Mouse (Mus musculus) neutrophil, adult 5-6 weeks (primary cell): Measurements from ENCODE around the gene Trim54. TPM values are rescaled to one million over a fixed set of nuclear protein-coding genes. Genes with fewer than 3 reads are reported as not detected.
A peak's percentile ranks its signal among the peaks of the same experiment; 100 is the strongest.

Source experiments
- ATAC-seq: fragments of 151-379, 151-347 bp; 2 replicates; pipeline ENCODE4 v1.8.0; 2017; ENCODE audit warnings: mild to moderate bottlenecking, moderate TSS enrichment; ENCODE audit not compliant: insufficient number of reproducible peaks, poor library complexity, low FRiP score, severe bottlenecking; ENCODE audit errors: extremely low read depth
- total RNA-seq: library from RNA; stranded (forward); fragments of 200-1000 nt; gene quantifications from 2 replicates; pipeline ENCODE4 v1.2.3, GENCODE M21; 2017

Trim54 gene
- total RNA-seq, 1 experiment from 2014 or later, result not detected

DNA sequence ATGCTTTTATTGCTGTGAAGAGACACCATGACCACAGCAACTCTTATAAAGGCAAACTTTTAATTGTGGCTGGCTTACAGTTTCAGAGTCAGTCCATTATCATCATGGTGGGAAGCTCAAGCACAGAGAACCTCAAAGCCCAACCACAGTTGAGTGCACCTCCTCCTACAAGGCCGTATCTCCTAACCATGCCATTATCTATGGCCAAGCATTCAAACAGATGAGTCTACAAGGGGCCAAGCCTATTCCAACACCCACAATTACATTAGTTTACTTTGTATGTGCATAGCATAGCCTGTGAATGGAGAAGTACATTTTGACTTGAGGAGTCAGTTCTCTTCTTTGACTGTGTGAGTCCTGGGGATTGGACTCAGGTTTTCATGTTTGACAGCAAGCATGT is 48.4 kb downstream of the Trim54 start:
- no peak for ATAC-seq

DNA sequence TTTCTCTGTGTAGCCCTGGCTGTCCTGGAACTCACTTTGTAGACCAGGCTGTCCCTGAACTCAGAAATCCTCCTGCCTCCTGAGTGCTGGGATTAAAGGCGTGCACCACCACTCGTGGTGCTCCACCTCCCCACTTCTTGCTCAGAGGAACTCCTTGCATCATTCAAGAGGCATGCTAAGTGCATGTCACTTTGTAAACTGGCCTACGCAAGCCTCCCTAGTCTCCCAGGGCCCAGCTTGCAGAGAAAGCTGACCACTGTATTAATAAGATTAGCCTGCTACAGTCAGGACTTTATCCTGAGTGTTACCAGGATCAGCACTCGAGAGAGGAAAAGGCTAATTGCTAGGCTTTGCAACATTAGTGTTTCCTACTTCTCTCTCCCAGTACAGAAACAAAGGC is 52.1 kb downstream of the Trim54 start:
- no peak for ATAC-seq

DNA sequence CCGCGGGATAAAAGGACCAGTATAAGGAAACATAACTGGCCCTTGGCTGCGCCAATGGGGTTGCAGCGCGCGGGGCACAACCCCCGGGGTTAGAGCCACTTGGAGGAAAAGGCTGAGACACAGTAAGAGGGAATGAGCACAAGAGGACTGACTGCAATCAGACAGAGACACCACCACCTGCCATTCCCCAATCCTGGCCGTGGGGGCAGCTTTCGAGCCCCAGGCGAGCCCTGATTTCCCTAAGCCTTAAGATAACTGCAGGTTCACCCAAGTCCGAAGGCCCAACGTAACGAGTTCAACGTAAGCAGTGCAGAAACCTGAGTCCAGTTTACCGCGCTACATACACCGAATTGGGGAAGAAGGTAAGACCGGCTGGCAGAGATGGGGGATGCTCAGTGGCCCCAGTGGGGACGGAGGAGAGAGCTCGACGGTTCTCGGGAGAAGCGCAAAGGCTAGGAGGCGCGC is 62.8 kb downstream of the Trim54 start:
- ATAC-seq, result no peak; the same call in 1 of the 2 replicates

DNA sequence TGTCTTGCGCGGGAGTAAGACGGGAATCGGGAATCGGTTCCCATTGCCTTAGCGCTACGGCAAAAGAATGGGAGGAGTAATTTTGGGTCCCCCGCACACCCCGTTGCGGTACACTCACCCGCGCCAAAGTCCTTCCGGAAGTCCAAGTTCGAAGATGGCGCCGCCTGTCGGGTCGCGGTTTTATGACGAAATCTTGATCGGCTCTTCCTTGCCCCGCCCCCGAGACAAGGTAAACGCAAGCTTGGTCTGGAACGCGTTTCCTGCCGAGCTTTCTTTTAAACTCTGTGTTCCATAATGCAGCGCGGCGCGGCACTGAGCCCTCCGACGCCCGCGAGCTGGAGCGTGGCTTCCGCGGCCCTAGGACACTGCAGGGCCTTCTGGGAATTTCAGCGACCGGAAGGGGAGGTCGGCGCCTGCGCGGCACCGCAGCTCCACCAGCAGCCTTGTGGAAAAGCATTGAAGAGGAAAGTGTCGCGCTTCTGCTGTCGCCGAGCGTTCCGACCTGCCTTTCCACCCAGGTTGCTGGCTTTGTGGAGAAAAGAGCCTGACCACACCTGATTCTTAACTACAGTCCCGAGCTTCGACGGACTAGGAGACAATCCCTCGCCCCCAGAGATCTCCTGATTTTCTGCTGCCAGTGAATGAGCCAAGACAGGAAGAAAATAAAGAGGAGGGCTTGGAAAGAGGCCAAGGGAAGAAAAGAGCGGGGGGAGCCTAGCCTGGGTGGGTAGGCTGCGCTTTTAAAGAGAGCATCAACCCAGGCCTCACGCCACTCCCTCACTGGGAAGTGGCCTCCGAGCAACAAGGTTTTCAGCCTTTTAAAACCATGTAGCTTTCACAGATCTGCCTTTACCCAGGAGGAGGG is 63.5 kb downstream of the Trim54 start, which contains the start of the genes Gm29609 and Gtf3c2:
Gene Gm29609, minus strand, starts transcription at position 146 of the 865 bp plus-strand sequence.
Gene Gtf3c2, minus strand, starts transcription at position 379 of the 865 bp plus-strand sequence.
- peak; percentile 91 for ATAC-seq

DNA sequence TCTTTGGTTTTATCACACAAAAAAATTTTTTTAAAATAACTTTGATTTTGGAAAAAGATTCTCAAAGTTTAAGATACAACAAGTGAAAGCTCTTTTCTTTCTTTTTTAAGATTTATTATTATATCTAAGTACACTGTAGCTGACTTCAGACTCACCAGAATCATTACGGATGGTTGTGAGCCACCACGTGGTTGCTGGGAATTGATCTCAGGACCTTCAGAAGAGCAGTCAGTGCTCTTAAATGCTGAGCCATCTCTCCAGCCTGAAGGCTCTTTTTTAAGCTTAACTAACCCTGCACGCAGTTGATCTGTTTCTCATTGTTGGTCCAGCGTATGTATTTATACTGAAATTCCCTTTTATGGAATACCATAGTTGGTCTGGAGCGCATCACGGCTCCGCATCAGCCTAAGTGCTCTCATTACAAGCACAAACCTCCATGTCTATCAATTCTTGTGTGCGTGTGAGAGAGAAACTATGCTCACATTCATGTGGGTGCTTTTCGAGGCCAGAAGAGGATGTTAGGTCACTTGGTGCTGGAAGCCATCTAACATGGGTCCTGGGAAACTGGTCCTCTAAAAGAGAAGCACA is 64.8 kb downstream of the Trim54 start:
- ATAC-seq, result no peak

DNA sequence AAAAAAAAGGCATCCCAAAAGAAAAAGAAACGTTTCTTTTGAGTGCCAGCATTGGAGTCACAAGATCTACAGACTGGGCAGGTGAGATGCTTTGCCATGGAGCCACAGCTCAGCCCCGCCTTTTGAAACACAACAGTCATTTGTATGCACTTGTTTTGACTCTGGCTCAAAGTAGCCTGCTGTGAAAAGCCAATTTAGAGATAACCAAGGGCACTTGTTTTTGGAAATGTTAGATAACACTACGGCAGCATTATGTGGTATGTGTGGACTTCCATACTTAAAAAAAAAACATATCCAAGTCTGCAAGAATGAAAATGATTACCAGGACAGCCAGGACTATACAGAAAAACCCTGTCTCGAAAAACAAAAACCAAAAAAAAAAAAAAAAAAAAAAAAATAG is 67.2 kb downstream of the Trim54 start:
- ATAC-seq, result no peak

Other genes starting within 250 kb of the Trim54 start
- 21.4 and 22.2 TPM in 2 replicates for gene Tmem214, start 248.7 kb upstream of the Trim54 start, total RNA-seq
- 12.3 and 14.7 TPM in 2 replicates for gene Agbl5, start 228.0 kb upstream of the Trim54 start, total RNA-seq
- gene Ost4, start 208.9 kb upstream of the Trim54 start, total RNA-seq, result 124 and 149 TPM in 2 replicates
- gene Emilin1, start 203.3 kb upstream of the Trim54 start, total RNA-seq, result 2.1 and 2.2 TPM in 2 replicates
- gene Khk, start 195.3 kb upstream of the Trim54 start, total RNA-seq, result 25.7 and 28.2 TPM in 2 replicates
- 0.25 and 0.47 TPM in 2 replicates for gene Cgref1, start 171.1 kb upstream of the Trim54 start, total RNA-seq
- 299 and 306 TPM in 2 replicates for gene Preb, start 156.4 kb upstream of the Trim54 start, total RNA-seq
- not detected in 2 replicates for gene Tcf23, start 148.1 kb upstream of the Trim54 start, total RNA-seq
- gene Atraid, start 68.4 kb upstream of the Trim54 start, total RNA-seq, result 50.5 and 56.0 TPM in 2 replicates
- 2.4 and 5.0 TPM in 2 replicates for gene Slc5a6, start 67.8 kb upstream of the Trim54 start, total RNA-seq
- gene Cad, start 61.9 kb upstream of the Trim54 start, total RNA-seq, result 10.6 and 19.6 TPM in 2 replicates
- gene Dnajc5g, start 10.4 kb upstream of the Trim54 start, total RNA-seq, result not detected in 2 replicates
- not detected in 2 replicates for gene Slc30a3, start 8.5 kb upstream of the Trim54 start, total RNA-seq
- not detected in 2 replicates for gene Ucn, start 22.1 kb downstream of the Trim54 start, total RNA-seq
- gene Mpv17, start 37.5 kb downstream of the Trim54 start, total RNA-seq, result 17.2 and 25.9 TPM in 2 replicates
- 2.8 and 3.6 TPM in 2 replicates for gene Gm29609, start 63.2 kb downstream of the Trim54 start, total RNA-seq
- gene Gtf3c2, start 63.4 kb downstream of the Trim54 start, total RNA-seq, result 86.1 and 86.9 TPM in 2 replicates
- 41.3 and 46.7 TPM in 2 replicates for gene Snx17, start 76.5 kb downstream of the Trim54 start, total RNA-seq
- gene Eif2b4, start 76.7 kb downstream of the Trim54 start, total RNA-seq, result 22.1 and 33.1 TPM in 2 replicates
- 18.8 and 21.6 TPM in 2 replicates for gene Zfp513, start 85.6 kb downstream of the Trim54 start, total RNA-seq
- gene Ppm1g, start 104.0 kb downstream of the Trim54 start, total RNA-seq, result 116 and 124 TPM in 2 replicates
- gene Nrbp1, start 124.2 kb downstream of the Trim54 start, total RNA-seq, result 249 and 258 TPM in 2 replicates
- not detected in 2 replicates for gene Gm9970, start 124.5 kb downstream of the Trim54 start, total RNA-seq
- gene Krtcap3, start 135.0 kb downstream of the Trim54 start, total RNA-seq, result 17.8 and 18.7 TPM in 2 replicates
- 30.0 and 51.6 TPM in 2 replicates for gene Ift172, start 174.4 kb downstream of the Trim54 start, total RNA-seq
- not detected in 2 replicates for gene Fndc4, start 179.4 kb downstream of the Trim54 start, total RNA-seq
- gene Gckr, start 180.7 kb downstream of the Trim54 start, total RNA-seq, result not detected in 2 replicates